Mouse (Mus musculus) cerebellum, adult 11 months (tissue): Measurements from ENCODE around the gene Usp28.
"Not testable (repeated sequence)": the region's sequence is repeated elsewhere in the genome, so short reads cannot be mapped to it uniquely, and the experiment has no call there.

Experiments
- DNase-seq: peaks from one replicate; pipeline ENCODE4 v3.0.0; 2022

The Usp28 gene

GRCm38 (mm10) chr9:48984845-48985707 is at the start of gene Usp28:
TSS of gene Usp28 (plus strand) at chr9:48985375.
- peak; percentile 100 for DNase-seq

- no peak for DNase-seq
Observed at GRCm38 (mm10) chr9:48942349-48942748, 42.8 kb upstream of the Usp28 start.

- no peak for DNase-seq
Observed at GRCm38 (mm10) chr9:48947565-48947964, 37.6 kb upstream of the Usp28 start.

- DNase-seq = no peak
Observed at GRCm38 (mm10) chr9:48961314-48961713, 23.9 kb upstream of the Usp28 start.

GRCm38 (mm10) chr9:48962131-48962530 is 23.0 kb upstream of the Usp28 start:
- DNase-seq = no peak

GRCm38 (mm10) chr9:48964587-48965040 is 20.6 kb upstream of the Usp28 start, which contains the start of gene Htr3b:
TSS of gene Htr3b (minus strand) at chr9:48964990.
- no peak for DNase-seq

GRCm38 (mm10) chr9:48972494-48972893 is 12.7 kb upstream of the Usp28 start:
- no peak for DNase-seq

GRCm38 (mm10) chr9:48976661-48977355 is 8.4 kb upstream of the Usp28 start:
- no peak for DNase-seq

- DNase-seq = no peak
Observed at GRCm38 (mm10) chr9:48980371-48980770, 4.8 kb upstream of the Usp28 start.

- DNase-seq = no peak
Observed at GRCm38 (mm10) chr9:48980781-48981180, 4.4 kb upstream of the Usp28 start.

- DNase-seq = no peak
Observed at GRCm38 (mm10) chr9:48981827-48982226, 3.3 kb upstream of the Usp28 start.

- DNase-seq = not testable (repeated sequence)
Observed at GRCm38 (mm10) chr9:48983801-48984200, 1.4 kb upstream of the Usp28 start.

- DNase-seq = no peak
Observed at GRCm38 (mm10) chr9:48984320-48984844, 793 bp upstream of the Usp28 start.

GRCm38 (mm10) chr9:48985708-48986088 is 523 bp downstream of the Usp28 start:
- DNase-seq = no peak

GRCm38 (mm10) chr9:48986616-48987141 is 1.5 kb downstream of the Usp28 start:
- DNase-seq = peak; percentile 50

- DNase-seq = no peak
Observed at GRCm38 (mm10) chr9:48987201-48988101, 2.3 kb downstream of the Usp28 start.

GRCm38 (mm10) chr9:48991671-48992070 is 6.5 kb downstream of the Usp28 start:
- no peak for DNase-seq

- DNase-seq = no peak
Observed at GRCm38 (mm10) chr9:48994779-48995178, 9.6 kb downstream of the Usp28 start.

- no peak for DNase-seq
Observed at GRCm38 (mm10) chr9:48995735-48996134, 10.6 kb downstream of the Usp28 start.

- DNase-seq = no peak
Observed at GRCm38 (mm10) chr9:48999256-48999655, 14.1 kb downstream of the Usp28 start.

- no peak for DNase-seq
Observed at GRCm38 (mm10) chr9:49015824-49016223, 30.6 kb downstream of the Usp28 start.

GRCm38 (mm10) chr9:49021289-49021688 is 36.1 kb downstream of the Usp28 start:
- no peak for DNase-seq
